ENCODE assay signal across 15 mouse cellular contexts in genomic region chr17:15167927-15168326, GRCm38 (mm10).
DNase-seq lines count a peak whose midpoint lies in the region; TF ChIP-seq lines count a peak whose summit lies in the region.
"Had no signal": no experiment of that assay in that cellular context is flagged by ENCODE, and none has a peak within 500 bp of the region (broad histone marks: within the 10 kb centered on the region; RNA-seq: fewer than 3 reads in every experiment).

No protein-coding gene starts in this region.

- dilution Hi-C loops in CH12.LX (cut with MboI; ENCODE audit: extremely low pct_ligation_motif_present, extremely low pct_unique_long_range_greater_than_20kb, low sequenced_read_pairs), result no loop called here

- H3K9ac ChIP-seq in CH12.LX (ENCODE audit: insufficient read depth, low read depth), result no peak overlapping the region

- no peak overlapping the region for H3K4me3 ChIP-seq in CH12.LX (replicated peaks in 1 of 3; ENCODE audit: low read depth in 2 of 3, low read length in 2 of 3, poor library complexity in 1 of 3)

- in situ Hi-C loops in CH12.LX (cut with MboI; ENCODE audit: low pct_ligation_motif_present, low pct_unique_long_range_greater_than_20kb, low sequenced_read_pairs), result no loop called here

- TF ChIP-seq EP300 in CH12.LX (IDR thresholded peaks at IDR 0.05; ENCODE audit: low read length), result peak; percentile 46

- H3K27me3 ChIP-seq in CH12.LX (replicated peaks), result no peaks in the 10 kb centered on the region

- TF ChIP-seq POLR2A in CH12.LX (IDR thresholded peaks at IDR 0.05; ENCODE audit: low read depth, low read length), result no peak

- H3K27ac ChIP-seq in CH12.LX (ENCODE audit: insufficient read depth, low read depth), result no peak overlapping the region

- no peaks in the 10 kb centered on the region for H3K9me3 ChIP-seq in CH12.LX (replicated peaks; ENCODE audit: low read length)
- H3K9me3 ChIP-seq: G1E had no signal

- TF ChIP-seq CTCF in CH12.LX (conservative IDR thresholded peaks at IDR 0.05 in 1 of 2, IDR thresholded peaks at IDR 0.05 in 1 of 2; ENCODE audit: low read depth in 2 of 2, low read length in 2 of 2), result no peak

- H3K4me1 ChIP-seq in CH12.LX (ENCODE audit: control insufficient read depth in 1 of 2, insufficient read depth in 2 of 2), result peaks cover 6 to 10% of the 10 kb centered on the region in 2 experiments; a peak in 3 of 4 replicates

- peak overlapping the region; percentile 17; the same call in 1 of the 2 replicates for H3K4me2 ChIP-seq in CH12.LX (ENCODE audit: insufficient read depth, low read depth, poor library complexity, severe bottlenecking)

- no peak for TF ChIP-seq RAD21 in CH12.LX (IDR thresholded peaks at IDR 0.05; ENCODE audit: low read depth, low read length)

- H3K79me2 ChIP-seq in CH12.LX (replicated peaks; ENCODE audit: control insufficient read depth, extremely low read depth, insufficient read depth, poor library complexity, severe bottlenecking), result no peaks in the 10 kb centered on the region

- no peaks in the 10 kb centered on the region for H3K36me3 ChIP-seq in CH12.LX (replicated peaks in 1 of 2; ENCODE audit: control insufficient read depth in 1 of 2, insufficient read depth in 1 of 2, low read length in 1 of 2)
- H3K36me3 ChIP-seq: G1E had no signal

- peak; percentile 9 for DNase-seq in CH12.LX (ENCODE audit: extremely low read depth)
- no peak for DNase-seq in right cerebral cortex, postnatal 25 days
- DNase-seq: adrenal gland, adult 2 months; adrenal gland, adult 8-10 months; adrenal gland, postnatal 10 days; adrenal gland, postnatal 14 days; adrenal gland, postnatal 25 days; adrenal gland, postnatal 36 days; B cell, adult 2 months; cerebellum, adult 11 months; cerebellum, adult 11-12 months; cerebellum, adult 18-20 months; cerebellum, adult 2 months; cerebellum, adult 8-10 months had no signal

TF ChIP-seq in CH12.LX, 34 proteins besides CTCF, POLR2A, EP300 and RAD21:
- no peak for TF ChIP-seq MAZ (IDR thresholded peaks at IDR 0.05; ENCODE audit: low read depth, low read length)
- no peak for TF ChIP-seq PAX5 (IDR thresholded peaks at IDR 0.05; ENCODE audit: low read length)
- no peak for TF ChIP-seq TCF12 (IDR thresholded peaks at IDR 0.05; ENCODE audit: low read depth, low read length)
- TF ChIP-seq MXI1 (IDR thresholded peaks at IDR 0.05; ENCODE audit: low read depth, low read length), result no peak
- TF ChIP-seq ZMIZ1 (IDR thresholded peaks at IDR 0.05; ENCODE audit: low read depth, low read length), result no peak
- peak; percentile 47; the same call in 1 of the 2 replicates for TF ChIP-seq MAFK (IDR thresholded peaks at IDR 0.05; ENCODE audit: insufficient replicate concordance, low read length)
- TF ChIP-seq E2F4 (IDR thresholded peaks at IDR 0.05; ENCODE audit: insufficient replicate concordance, low read depth, low read length), result no peak
- no peak for TF ChIP-seq UBTF (IDR thresholded peaks at IDR 0.05; ENCODE audit: low read depth, low read length)
- peak; percentile 60; the same call in 1 of the 2 replicates for TF ChIP-seq JUND (conservative IDR thresholded peaks at IDR 0.05; ENCODE audit: low read depth, low read length)
- no peak for TF ChIP-seq GABPA (IDR thresholded peaks at IDR 0.05; ENCODE audit: insufficient replicate concordance, low read depth, low read length)
- no peak for TF ChIP-seq SMC3 (IDR thresholded peaks at IDR 0.05; ENCODE audit: low read depth, low read length)
- no peak for TF ChIP-seq KAT2A (IDR thresholded peaks at IDR 0.05; ENCODE audit: insufficient replicate concordance, low read length)
- TF ChIP-seq POLR2AphosphoS2 (IDR thresholded peaks at IDR 0.05; ENCODE audit: low read depth, low read length), result no peak
- no peak for TF ChIP-seq NRF1 (IDR thresholded peaks at IDR 0.05; ENCODE audit: low read depth, low read length)
- TF ChIP-seq ETS1 (conservative IDR thresholded peaks at IDR 0.05; ENCODE audit: low read depth, low read length), result peak; percentile 32; the same call in 1 of the 2 replicates
- no peak for TF ChIP-seq TBP (conservative IDR thresholded peaks at IDR 0.05; ENCODE audit: low read depth, low read length)
- TF ChIP-seq ZNF384 (IDR thresholded peaks at IDR 0.05; ENCODE audit: low read depth, low read length), result no peak
- TF ChIP-seq IRF4 (IDR thresholded peaks at IDR 0.05; ENCODE audit: low read depth, low read length), result peak; percentile 82
- no peak for TF ChIP-seq MAX (IDR thresholded peaks at IDR 0.05; ENCODE audit: low read length)
- TF ChIP-seq HCFC1 (IDR thresholded peaks at IDR 0.05; ENCODE audit: low read depth, low read length), result no peak
- TF ChIP-seq NELFE (IDR thresholded peaks at IDR 0.05; ENCODE audit: low read depth, low read length), result no peak
- TF ChIP-seq USF2 (conservative IDR thresholded peaks at IDR 0.05; ENCODE audit: low read depth, low read length), result no peak
- no peak for TF ChIP-seq ZC3H11A (IDR thresholded peaks at IDR 0.05; ENCODE audit: low read depth, low read length)
- no peak for TF ChIP-seq SIN3A (IDR thresholded peaks at IDR 0.05; ENCODE audit: low read length)
- TF ChIP-seq BHLHE40 (IDR thresholded peaks at IDR 0.05; ENCODE audit: low read depth, low read length), result no peak
- peak; percentile 77; the same call in 1 of the 2 replicates for TF ChIP-seq MEF2A (IDR thresholded peaks at IDR 0.05; ENCODE audit: borderline replicate concordance, low read depth, low read length)
- TF ChIP-seq JUN (IDR thresholded peaks at IDR 0.05; ENCODE audit: insufficient read depth, low read depth, low read length), result peak; percentile 55; the same call in 1 of the 2 replicates
- no peak for TF ChIP-seq ELF1 (IDR thresholded peaks at IDR 0.05; ENCODE audit: low read depth, low read length)
- 0 out of 2 replicates have a peak, but pooled peaks have one; percentile 23 for TF ChIP-seq RCOR1 (conservative IDR thresholded peaks at IDR 0.05; ENCODE audit: low read depth, low read length)
- TF ChIP-seq USF1 (IDR thresholded peaks at IDR 0.05; ENCODE audit: low read depth, low read length), result no peak
- no peak for TF ChIP-seq ZKSCAN1 (IDR thresholded peaks at IDR 0.05; ENCODE audit: borderline replicate concordance, low read depth, low read length)
- TF ChIP-seq MYC (IDR thresholded peaks at IDR 0.05; ENCODE audit: low read depth, low read length), result no peak
- no peak for TF ChIP-seq CHD2 (IDR thresholded peaks at IDR 0.05; ENCODE audit: low read length)
- no peak for TF ChIP-seq CHD1 (IDR thresholded peaks at IDR 0.05; ENCODE audit: low read depth, low read length)
